Mouse (Mus musculus): ENCODE results near the gene Thy1. TPM values are rescaled to one million over a fixed set of nuclear protein-coding genes. Genes with fewer than 3 reads are reported as not detected.

The Thy1 gene
- total and polyA plus RNA-seq, 3 experiments: 1.5 to 24.0 TPM; not detected in 1

- Histone ChIP-seq H3K4me1 (ENCODE audit: control insufficient read depth in 1 of 2, insufficient read depth in 2 of 2, low read length in 2 of 2) (peaks cover 3 to 10% of the 10 kb centered on the region in 2 experiments), H3K79me2 (ENCODE audit: control insufficient read depth, insufficient read depth, low read length, poor library complexity) (no peaks in the 10 kb centered on the region), H3K36me3 (ENCODE audit: control insufficient read depth in 1 of 2, insufficient read depth in 2 of 2, low read length in 2 of 2) (peaks cover 0 to 10% of the 10 kb centered on the region in 2 experiments; a peak in 2 of 4 replicates), H3K9me3 (replicated peaks; ENCODE audit: insufficient read depth, low read length) (no peaks in the 10 kb centered on the region), H3K4me3 (ENCODE audit: control insufficient read depth in 1 of 2, insufficient read depth in 1 of 2, low read depth in 2 of 2, low read length in 2 of 2) (no peak overlapping the region), H3K27ac (ENCODE audit: control insufficient read depth, low read depth, low read length) (no peak overlapping the region), H3K27me3 (ENCODE audit: control insufficient read depth in 1 of 2, insufficient read depth in 2 of 2, low read length in 2 of 2) (no peaks in the 10 kb centered on the region), H3K9ac (ENCODE audit: control insufficient read depth, low read depth, low read length, poor library complexity, severe bottlenecking) (no peak overlapping the region)
- TF ChIP-seq POLR2A (IDR thresholded peaks at IDR 0.05; ENCODE audit: control insufficient read depth in 1 of 2, insufficient read depth in 1 of 2, low read depth in 1 of 2, low read length in 2 of 2, poor library complexity in 1 of 2) (no peak), NRF1 (IDR thresholded peaks at IDR 0.05; ENCODE audit: insufficient read depth, low read depth, low read length, poor library complexity, severe bottlenecking) (no peak)
- no peak for DNase-seq (ENCODE audit: low read depth, low spot score)
Measured at GRCm38 (mm10) chr9:44095781-44096180, 52.6 kb downstream of the Thy1 start.

GRCm38 (mm10) chr9:44096536-44096935 is 53.4 kb downstream of the Thy1 start:
- Histone ChIP-seq H3K9me3 (replicated peaks; ENCODE audit: insufficient read depth, low read length) (no peaks in the 10 kb centered on the region), H3K4me3 (ENCODE audit: control insufficient read depth in 1 of 2, insufficient read depth in 1 of 2, low read depth in 2 of 2, low read length in 2 of 2) (no peak overlapping the region), H3K4me1 (ENCODE audit: control insufficient read depth in 1 of 2, insufficient read depth in 2 of 2, low read length in 2 of 2) (peaks cover 3 to 10% of the 10 kb centered on the region in 2 experiments), H3K9ac (ENCODE audit: control insufficient read depth, low read depth, low read length, poor library complexity, severe bottlenecking) (no peak overlapping the region), H3K27ac (ENCODE audit: control insufficient read depth, low read depth, low read length) (no peak overlapping the region), H3K79me2 (ENCODE audit: control insufficient read depth, insufficient read depth, low read length, poor library complexity) (no peaks in the 10 kb centered on the region), H3K27me3 (ENCODE audit: control insufficient read depth in 1 of 2, insufficient read depth in 2 of 2, low read length in 2 of 2) (no peaks in the 10 kb centered on the region), H3K36me3 (ENCODE audit: control insufficient read depth in 1 of 2, insufficient read depth in 2 of 2, low read length in 2 of 2) (peaks cover 0 to 10% of the 10 kb centered on the region in 2 experiments; a peak in 2 of 4 replicates)
- no peak for TF ChIP-seq MYC (IDR thresholded peaks at IDR 0.05; ENCODE audit: low read depth, low read length)
- no peak for TF ChIP-seq MAZ (IDR thresholded peaks at IDR 0.05; ENCODE audit: low read depth, low read length)
- no peak for TF ChIP-seq MXI1 (IDR thresholded peaks at IDR 0.05; ENCODE audit: low read depth, low read length)
- TF ChIP-seq TCF12 (IDR thresholded peaks at IDR 0.05; ENCODE audit: low read depth, low read length): no peak
- no peak for TF ChIP-seq RCOR1 (IDR thresholded peaks at IDR 0.05; ENCODE audit: low read depth, low read length)
- TF ChIP-seq MAX (IDR thresholded peaks at IDR 0.05; ENCODE audit: low read length): no peak
- no peak for TF ChIP-seq GATA1 (IDR thresholded peaks at IDR 0.05; ENCODE audit: low read depth, low read length)
- no peak for TF ChIP-seq HCFC1 (IDR thresholded peaks at IDR 0.05; ENCODE audit: low read depth, low read length)
- no peak for TF ChIP-seq ZMIZ1 (IDR thresholded peaks at IDR 0.05; ENCODE audit: low read depth, low read length)
- TF ChIP-seq GABPA (IDR thresholded peaks at IDR 0.05; ENCODE audit: low read depth, low read length): no peak
- TF ChIP-seq ZC3H11A (IDR thresholded peaks at IDR 0.05; ENCODE audit: low read depth, low read length): no peak
- TF ChIP-seq TAL1 (IDR thresholded peaks at IDR 0.05; ENCODE audit: low read length): no peak
- no peak for TF ChIP-seq USF1 (IDR thresholded peaks at IDR 0.05; ENCODE audit: low read depth, low read length)
- no peak for TF ChIP-seq SMC3 (IDR thresholded peaks at IDR 0.05; ENCODE audit: low read depth, low read length)
- TF ChIP-seq MYB (IDR thresholded peaks at IDR 0.05; ENCODE audit: low read depth, low read length): no peak
- no peak for TF ChIP-seq USF2 (IDR thresholded peaks at IDR 0.05; ENCODE audit: borderline replicate concordance in 1 of 2, insufficient read depth in 1 of 2, low read depth in 1 of 2, low read length in 2 of 2)
- no peak for DNase-seq (ENCODE audit: low read depth, low spot score)

Other genes with a start within 250 kb of the Thy1 start
- gene Usp2, start 23.6 kb downstream of the Thy1 start, total RNA-seq (2012; rRNA removed): 3.6 and 4.3 TPM in 2 replicates
- gene Usp2, start 23.6 kb downstream of the Thy1 start, polyA plus RNA-seq (2012; ENCODE audit: insufficient read depth in 1 of 2, insufficient read length in 2 of 2, low read depth in 1 of 2, low replicate concordance in 2 of 2, missing spikeins in 1 of 2): 10 to 100 TPM in 1 of 2 experiments, not detected in 1; 13.9 TPM
- gene Mfrp, start 58.3 kb downstream of the Thy1 start, total RNA-seq (2012; rRNA removed): not detected in 2 replicates
- gene Mfrp, start 58.3 kb downstream of the Thy1 start, polyA plus RNA-seq (2012; ENCODE audit: insufficient read depth in 1 of 2, insufficient read length in 2 of 2, low read depth in 1 of 2, low replicate concordance in 2 of 2, missing spikeins in 1 of 2): under 1 TPM in 1 of 2 experiments, not detected in 1; 0.10 TPM
- 0.19 TPM in 1 of 2 replicates, not detected in the other for gene C1qtnf5, start 63.9 kb downstream of the Thy1 start, total RNA-seq (2012; rRNA removed)
- gene C1qtnf5, start 63.9 kb downstream of the Thy1 start, polyA plus RNA-seq (2012; ENCODE audit: insufficient read depth in 1 of 2, insufficient read length in 2 of 2, low read depth in 1 of 2, low replicate concordance in 2 of 2, missing spikeins in 1 of 2): under 1 TPM in 1 of 2 experiments, not detected in 1; 0.13 TPM
- not detected in 2 replicates for gene Gm49380, start 70.1 kb downstream of the Thy1 start, total RNA-seq (2012; rRNA removed)
- under 1 TPM in 1 of 2 experiments, not detected in 1; 0.24 TPM for gene Gm49380, start 70.1 kb downstream of the Thy1 start, polyA plus RNA-seq (2012; ENCODE audit: insufficient read depth in 1 of 2, insufficient read length in 2 of 2, low read depth in 1 of 2, low replicate concordance in 2 of 2, missing spikeins in 1 of 2)
- 13.3 and 14.0 TPM in 2 replicates for gene Rnf26, start 70.1 kb downstream of the Thy1 start, total RNA-seq (2012; rRNA removed)
- gene Rnf26, start 70.1 kb downstream of the Thy1 start, polyA plus RNA-seq (2012; ENCODE audit: insufficient read depth in 1 of 2, insufficient read length in 2 of 2, low read depth in 1 of 2, low replicate concordance in 2 of 2, missing spikeins in 1 of 2): 10 to 100 TPM in 1 of 2 experiments, not detected in 1; 55.1 TPM
- 0.10 and 0.15 TPM in 2 replicates for gene Mcam, start 91.1 kb downstream of the Thy1 start, total RNA-seq (2012; rRNA removed)
- gene Mcam, start 91.1 kb downstream of the Thy1 start, polyA plus RNA-seq (2012; ENCODE audit: insufficient read depth in 1 of 2, insufficient read length in 2 of 2, low read depth in 1 of 2, low replicate concordance in 2 of 2, missing spikeins in 1 of 2): under 1 TPM in 1 of 2 experiments, not detected in 1; 0.88 TPM
- 9.1 and 14.9 TPM in 2 replicates for gene Cbl, start 190.7 kb downstream of the Thy1 start, total RNA-seq (2012; rRNA removed)
- 10 to 100 TPM; 36.8 to 41.1 TPM for gene Cbl, start 190.7 kb downstream of the Thy1 start, polyA plus RNA-seq (2012; ENCODE audit: insufficient read depth in 1 of 2, insufficient read length in 2 of 2, low read depth in 1 of 2, low replicate concordance in 2 of 2, missing spikeins in 1 of 2)
- gene Ccdc153, start 197.3 kb downstream of the Thy1 start, total RNA-seq (2012; rRNA removed): not detected in 2 replicates
- not detected for gene Ccdc153, start 197.3 kb downstream of the Thy1 start, polyA plus RNA-seq (2012; ENCODE audit: insufficient read depth in 1 of 2, insufficient read length in 2 of 2, low read depth in 1 of 2, low replicate concordance in 2 of 2, missing spikeins in 1 of 2)
- gene Pdzd3, start 208.1 kb downstream of the Thy1 start, total RNA-seq (2012; rRNA removed): not detected in 2 replicates
- under 1 TPM in 1 of 2 experiments, not detected in 1; 0.06 TPM for gene Pdzd3, start 208.1 kb downstream of the Thy1 start, polyA plus RNA-seq (2012; ENCODE audit: insufficient read depth in 1 of 2, insufficient read length in 2 of 2, low read depth in 1 of 2, low replicate concordance in 2 of 2, missing spikeins in 1 of 2)
- gene Nlrx1, start 225.2 kb downstream of the Thy1 start, total RNA-seq (2012; rRNA removed): 1.2 and 1.5 TPM in 2 replicates
- 1 to 10 TPM in 1 of 2 experiments, not detected in 1; 7.0 TPM for gene Nlrx1, start 225.2 kb downstream of the Thy1 start, polyA plus RNA-seq (2012; ENCODE audit: insufficient read depth in 1 of 2, insufficient read length in 2 of 2, low read depth in 1 of 2, low replicate concordance in 2 of 2, missing spikeins in 1 of 2)
- gene Abcg4, start 245.2 kb downstream of the Thy1 start, total RNA-seq (2012; rRNA removed): 2.5 and 4.1 TPM in 2 replicates
- 10 to 100 TPM in 1 of 2 experiments, not detected in 1; 17.1 TPM for gene Abcg4, start 245.2 kb downstream of the Thy1 start, polyA plus RNA-seq (2012; ENCODE audit: insufficient read depth in 1 of 2, insufficient read length in 2 of 2, low read depth in 1 of 2, low replicate concordance in 2 of 2, missing spikeins in 1 of 2)